Mouse (Mus musculus): ENCODE measurements at regions not wholly inside any gene's neighbourhood (a gene's known extent, or its start where the extent isn't known, plus 50 kb on each side); places are given as distances from the start of the nearest gene placed in this dataset.
A peak's percentile ranks its signal among the peaks of the same experiment; 100 is the strongest.

GRCm38 (mm10) chr8:126829376-126830241 is 116.0 kb downstream of the Tomm20 start:
- 45% methylated on average over 17 of the region's 17 CpGs for WGBS (ENCODE audit: insufficient replicate concordance)
- H3K9me3 ChIP-seq (replicated peaks; ENCODE audit: control insufficient read depth, low read length): no peaks in the 10 kb centered on the region
- ATAC-seq (ENCODE audit: low read depth): peak; percentile 66
- H3K27me3 ChIP-seq (ENCODE audit: control insufficient read depth, insufficient read depth, low read depth, low read length): no peaks in the 10 kb centered on the region
- peaks cover 67% of the 10 kb centered on the region for H3K4me1 ChIP-seq (ENCODE audit: control insufficient read depth, low read depth, low read length)
- peak overlapping the region; percentile 74 for H3K27ac ChIP-seq (ENCODE audit: low read length)
- no peaks in the 10 kb centered on the region for H3K36me3 ChIP-seq (ENCODE audit: control insufficient read depth, insufficient read depth)
- 0 out of 2 replicates have a peak overlapping the region, but pooled peaks have one; percentile 0 for H3K4me2 ChIP-seq (ENCODE audit: low read depth, low read length)
- H3K9ac ChIP-seq (ENCODE audit: low read depth, low read length): no peak overlapping the region
- no peak overlapping the region for H3K4me3 ChIP-seq (ENCODE audit: low read depth, low read length)

- Histone ChIP-seq H3K4me1 (ENCODE audit: control insufficient read depth, low read depth, low read length) (peaks cover 59% of the 10 kb centered on the region), H3K4me2 (ENCODE audit: low read depth, low read length) (no peak overlapping the region), H3K9me3 (replicated peaks; ENCODE audit: control insufficient read depth, low read length) (no peaks in the 10 kb centered on the region), H3K36me3 (ENCODE audit: control insufficient read depth, insufficient read depth) (no peaks in the 10 kb centered on the region), H3K27me3 (ENCODE audit: control insufficient read depth, insufficient read depth, low read depth, low read length) (no peaks in the 10 kb centered on the region), H3K9ac (ENCODE audit: low read depth, low read length) (no peak overlapping the region), H3K27ac (ENCODE audit: low read length) (peak overlapping the region; percentile 94), H3K4me3 (ENCODE audit: low read depth, low read length) (no peak overlapping the region)
- WGBS (ENCODE audit: insufficient replicate concordance): 37% methylated on average over 6 of the region's 6 CpGs
- no peak for ATAC-seq (ENCODE audit: low read depth)
Measured at GRCm38 (mm10) chr8:126827681-126828383, 117.8 kb downstream of the Tomm20 start.

- no peaks in the 10 kb centered on the region for H3K36me3 ChIP-seq (ENCODE audit: control insufficient read depth, insufficient read depth)
- ATAC-seq (ENCODE audit: low read depth): peak; percentile 52
- H3K4me3 ChIP-seq (ENCODE audit: low read depth, low read length): no peak overlapping the region
- no peak overlapping the region for H3K4me2 ChIP-seq (ENCODE audit: low read depth, low read length)
- H3K9me3 ChIP-seq (replicated peaks; ENCODE audit: control insufficient read depth, low read length): no peaks in the 10 kb centered on the region
- H3K4me1 ChIP-seq (ENCODE audit: control insufficient read depth, low read depth, low read length): peaks cover 53% of the 10 kb centered on the region
- H3K27ac ChIP-seq (ENCODE audit: low read length): peak overlapping the region; percentile 94
- WGBS (ENCODE audit: insufficient replicate concordance): 20% methylated on average over 11 of the region's 11 CpGs
- H3K27me3 ChIP-seq (ENCODE audit: control insufficient read depth, insufficient read depth, low read depth, low read length): no peaks in the 10 kb centered on the region
- peak overlapping the region; percentile 47 for H3K9ac ChIP-seq (ENCODE audit: low read depth, low read length)
Measured at GRCm38 (mm10) chr8:126826328-126827285, 119.0 kb downstream of the Tomm20 start.

GRCm38 (mm10) chr8:126825877-126826276 is 119.8 kb downstream of the Tomm20 start:
- no peak for ATAC-seq (ENCODE audit: low read depth)
- Histone ChIP-seq H3K4me2 (ENCODE audit: low read depth, low read length) (no peak overlapping the region), H3K4me3 (ENCODE audit: low read depth, low read length) (no peak overlapping the region), H3K27ac (ENCODE audit: low read length) (peak overlapping the region; percentile 94), H3K4me1 (ENCODE audit: control insufficient read depth, low read depth, low read length) (peaks cover 50% of the 10 kb centered on the region), H3K36me3 (ENCODE audit: control insufficient read depth, insufficient read depth) (no peaks in the 10 kb centered on the region), H3K27me3 (ENCODE audit: control insufficient read depth, insufficient read depth, low read depth, low read length) (no peaks in the 10 kb centered on the region), H3K9ac (ENCODE audit: low read depth, low read length) (no peak overlapping the region), H3K9me3 (replicated peaks; ENCODE audit: control insufficient read depth, low read length) (no peaks in the 10 kb centered on the region)
- WGBS (ENCODE audit: insufficient replicate concordance): 43% methylated on average over 3 of the region's 3 CpGs

GRCm38 (mm10) chr8:126824575-126825208 is 121.0 kb downstream of the Tomm20 start:
- no peak overlapping the region for H3K4me3 ChIP-seq (ENCODE audit: low read depth, low read length)
- no peaks in the 10 kb centered on the region for H3K36me3 ChIP-seq (ENCODE audit: control insufficient read depth, insufficient read depth)
- no peaks in the 10 kb centered on the region for H3K9me3 ChIP-seq (replicated peaks; ENCODE audit: control insufficient read depth, low read length)
- 30% methylated on average over 8 of the region's 10 CpGs for WGBS (ENCODE audit: insufficient replicate concordance)
- peaks cover 38% of the 10 kb centered on the region for H3K4me1 ChIP-seq (ENCODE audit: control insufficient read depth, low read depth, low read length)
- no peak overlapping the region for H3K4me2 ChIP-seq (ENCODE audit: low read depth, low read length)
- peak overlapping the region; percentile 94 for H3K27ac ChIP-seq (ENCODE audit: low read length)
- H3K27me3 ChIP-seq (ENCODE audit: control insufficient read depth, insufficient read depth, low read depth, low read length): no peaks in the 10 kb centered on the region
- no peak overlapping the region; the same call in 1 of the 2 replicates for H3K9ac ChIP-seq (ENCODE audit: low read depth, low read length)
- ATAC-seq (ENCODE audit: low read depth): peak; percentile 61

- H3K9ac ChIP-seq (ENCODE audit: low read depth, low read length): no peak overlapping the region
- WGBS (ENCODE audit: insufficient replicate concordance): 80% methylated on average over 4 of the region's 4 CpGs
- H3K4me3 ChIP-seq (ENCODE audit: low read depth, low read length): no peak overlapping the region
- no peaks in the 10 kb centered on the region for H3K9me3 ChIP-seq (replicated peaks; ENCODE audit: control insufficient read depth, low read length)
- no peak for ATAC-seq (ENCODE audit: low read depth)
- H3K27me3 ChIP-seq (ENCODE audit: control insufficient read depth, insufficient read depth, low read depth, low read length): no peaks in the 10 kb centered on the region
- H3K27ac ChIP-seq (ENCODE audit: low read length): no peak overlapping the region
- H3K4me1 ChIP-seq (ENCODE audit: control insufficient read depth, low read depth, low read length): peaks cover 24% of the 10 kb centered on the region
- no peaks in the 10 kb centered on the region for H3K36me3 ChIP-seq (ENCODE audit: control insufficient read depth, insufficient read depth)
- no peak overlapping the region for H3K4me2 ChIP-seq (ENCODE audit: low read depth, low read length)
Measured at GRCm38 (mm10) chr8:126822269-126822668, 123.4 kb downstream of the Tomm20 start.

GRCm38 (mm10) chr8:126821279-126821678 is 124.4 kb downstream of the Tomm20 start:
- 68% methylated on average over 8 of the region's 8 CpGs for WGBS (ENCODE audit: insufficient replicate concordance)
- Histone ChIP-seq H3K4me1 (ENCODE audit: control insufficient read depth, low read depth, low read length) (peaks cover 14% of the 10 kb centered on the region), H3K27ac (ENCODE audit: low read length) (no peak overlapping the region), H3K9ac (ENCODE audit: low read depth, low read length) (no peak overlapping the region), H3K36me3 (ENCODE audit: control insufficient read depth, insufficient read depth) (no peaks in the 10 kb centered on the region), H3K27me3 (ENCODE audit: control insufficient read depth, insufficient read depth, low read depth, low read length) (no peaks in the 10 kb centered on the region), H3K4me3 (ENCODE audit: low read depth, low read length) (no peak overlapping the region), H3K4me2 (ENCODE audit: low read depth, low read length) (no peak overlapping the region), H3K9me3 (replicated peaks; ENCODE audit: control insufficient read depth, low read length) (no peaks in the 10 kb centered on the region)
- ATAC-seq (ENCODE audit: low read depth): no peak

GRCm38 (mm10) chr8:126820502-126820901 is 125.1 kb downstream of the Tomm20 start:
- Histone ChIP-seq H3K36me3 (ENCODE audit: control insufficient read depth, insufficient read depth) (no peaks in the 10 kb centered on the region), H3K9ac (ENCODE audit: low read depth, low read length) (no peak overlapping the region), H3K9me3 (replicated peaks; ENCODE audit: control insufficient read depth, low read length) (no peaks in the 10 kb centered on the region), H3K4me1 (ENCODE audit: control insufficient read depth, low read depth, low read length) (peaks cover 11% of the 10 kb centered on the region), H3K4me3 (ENCODE audit: low read depth, low read length) (no peak overlapping the region), H3K27me3 (ENCODE audit: control insufficient read depth, insufficient read depth, low read depth, low read length) (no peaks in the 10 kb centered on the region), H3K4me2 (ENCODE audit: low read depth, low read length) (no peak overlapping the region), H3K27ac (ENCODE audit: low read length) (no peak overlapping the region)
- no peak for ATAC-seq (ENCODE audit: low read depth)
- WGBS (ENCODE audit: insufficient replicate concordance): 83% methylated on average over 2 of the region's 2 CpGs
